Mouse (Mus musculus) embryo, embryonic 11 days (tissue): ENCODE data around the gene Dalrd3.
"Not testable (repeated sequence)": the region's sequence is repeated elsewhere in the genome, so short reads cannot be mapped to it uniquely, and the experiment has no call there.

Experiments
- DNase-seq: peaks from one replicate; pipeline ENCODE4 v3.0.0-alpha.2; 2015

Gene Dalrd3

GRCm38 (mm10) chr9:108573774-108574690 lies 4.3 kb downstream of the Dalrd3 start:
- DNase-seq, result peak; percentile 80

GRCm38 (mm10) chr9:108574921-108575320 lies 5.2 kb downstream of the Dalrd3 start:
- no peak for DNase-seq

- no peak for DNase-seq
These were observed 5.9 kb downstream of the Dalrd3 start for GRCm38 (mm10) chr9:108575321-108576297.

- DNase-seq, result no peak
These were observed 7.3 kb downstream of the Dalrd3 start for GRCm38 (mm10) chr9:108577025-108577424.

- peak; percentile 71 for DNase-seq
These were observed 8.4 kb downstream of the Dalrd3 start for GRCm38 (mm10) chr9:108577934-108578544.

DNA sequence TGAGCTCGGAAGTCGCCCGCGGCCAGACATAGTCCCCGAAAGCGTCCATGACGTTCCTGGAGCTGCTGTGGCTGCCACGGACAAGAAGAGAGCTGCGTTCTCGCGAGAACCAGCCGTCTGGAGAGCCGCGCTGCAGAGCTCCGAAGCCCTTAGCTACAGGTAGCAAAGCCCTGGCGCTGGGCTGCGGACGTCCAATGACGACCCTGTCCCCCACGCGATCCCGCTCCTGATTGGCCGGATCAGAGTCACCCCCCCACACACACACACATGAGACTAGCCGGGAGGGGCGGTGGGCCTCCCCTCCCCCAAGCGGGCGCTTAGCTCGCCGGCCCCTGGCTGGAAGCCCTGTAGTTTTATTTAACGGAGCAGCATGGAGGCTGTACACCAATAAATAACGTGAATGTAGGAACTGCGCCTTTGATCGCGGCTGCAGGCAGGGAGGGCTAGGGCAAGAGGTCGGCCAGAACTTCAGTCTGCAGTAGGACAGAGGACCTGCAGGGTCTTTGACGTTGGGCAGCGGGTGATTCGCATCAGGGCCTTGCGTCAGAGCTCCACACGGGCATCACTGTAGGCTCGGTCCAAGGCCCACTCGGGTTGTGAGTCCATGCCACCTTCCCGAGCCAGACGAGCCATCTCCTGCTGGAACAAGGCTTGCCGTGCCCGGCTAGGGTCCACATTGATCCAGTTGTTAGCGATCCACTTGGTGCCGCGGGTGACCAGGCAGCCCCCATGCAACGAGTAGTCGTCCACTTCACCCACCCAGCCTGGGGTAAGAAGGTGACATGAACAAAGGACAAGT lies 9.1 kb downstream of the Dalrd3 start, which contains the start of gene Wdr6:
Gene Wdr6, minus strand, starts transcription at position 195 of the 799 bp plus-strand sequence.
- DNase-seq, result peak; percentile 99

GRCm38 (mm10) chr9:108579344-108579690 lies 9.6 kb downstream of the Dalrd3 start:
- no peak for DNase-seq

GRCm38 (mm10) chr9:108587571-108588180 lies 18.0 kb downstream of the Dalrd3 start:
- peak; percentile 95 for DNase-seq

- peak; percentile 49 for DNase-seq
These were observed 19.5 kb downstream of the Dalrd3 start for GRCm38 (mm10) chr9:108589229-108589628.

- DNase-seq, result no peak
These were observed 21.8 kb downstream of the Dalrd3 start for GRCm38 (mm10) chr9:108591462-108591861.

GRCm38 (mm10) chr9:108594354-108594753 lies 24.7 kb downstream of the Dalrd3 start:
- DNase-seq, result no peak

DNA sequence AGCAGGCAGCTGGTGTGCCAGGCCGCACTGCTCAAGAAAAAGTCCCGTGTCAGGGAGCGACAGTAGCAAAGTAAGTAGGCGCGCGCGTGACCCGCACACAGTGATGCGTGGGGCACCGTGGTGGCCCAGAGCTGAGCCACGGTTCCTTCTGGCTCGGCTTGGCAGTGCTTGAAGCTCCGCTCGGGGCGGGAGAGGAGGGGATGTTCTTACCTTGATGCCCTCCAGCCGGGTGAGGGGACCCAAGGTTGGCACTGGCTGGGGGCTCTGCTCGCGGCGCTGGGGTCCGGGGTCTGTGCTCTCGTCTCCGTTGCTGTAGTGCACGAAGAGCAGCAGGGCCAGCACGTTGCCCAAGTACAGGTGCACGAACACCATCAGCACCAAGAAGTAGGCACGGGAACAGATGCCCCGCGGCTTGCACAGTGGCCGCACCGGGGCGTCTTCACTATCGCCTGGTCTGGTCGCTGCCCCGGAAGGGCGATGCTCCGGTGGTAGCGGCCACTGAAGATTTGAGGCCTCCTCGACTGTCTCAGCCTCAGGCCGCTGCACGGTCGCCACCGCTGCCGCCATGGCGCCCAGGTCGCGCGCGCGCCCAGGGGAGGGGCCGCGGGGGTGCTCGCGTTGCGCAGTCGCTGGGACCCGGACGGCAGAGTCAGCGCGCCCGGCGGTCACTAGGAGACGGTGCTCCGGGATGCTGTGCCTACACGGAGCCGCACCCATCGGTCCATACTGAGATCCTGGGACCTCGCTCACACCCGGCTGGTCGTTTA lies 27.5 kb downstream of the Dalrd3 start, which contains the start of gene P4htm:
Gene P4htm, minus strand, starts transcription at position 670 of the 767 bp plus-strand sequence.
- peak; percentile 86 for DNase-seq

DNA sequence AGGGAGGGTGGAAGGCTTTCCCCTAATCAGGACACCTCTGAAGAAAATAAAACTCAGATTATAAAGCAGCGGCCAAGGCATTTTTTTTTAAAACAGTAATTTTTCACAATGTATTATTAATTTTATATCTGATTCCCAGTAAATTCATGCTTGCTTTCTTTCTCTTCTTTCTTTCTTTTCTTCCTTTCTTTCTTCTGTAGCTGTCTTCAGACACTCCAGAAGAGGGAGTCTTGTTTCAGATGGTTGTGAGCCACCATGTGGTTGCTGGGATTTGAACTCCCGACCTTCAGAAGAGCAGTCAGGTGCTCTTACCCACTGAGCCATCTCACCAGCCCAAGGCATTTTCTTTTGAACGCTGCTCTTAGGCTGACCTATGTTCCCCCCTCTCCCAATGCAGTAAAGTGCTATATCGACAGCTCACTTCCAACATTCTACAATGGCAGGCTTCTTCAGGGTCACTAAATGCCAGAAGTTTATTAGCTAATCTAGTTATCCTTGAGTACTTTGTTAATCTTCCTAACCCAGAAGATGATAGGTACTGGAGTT lies 29.4 kb downstream of the Dalrd3 start:
- peak; percentile 94 for DNase-seq

DNA sequence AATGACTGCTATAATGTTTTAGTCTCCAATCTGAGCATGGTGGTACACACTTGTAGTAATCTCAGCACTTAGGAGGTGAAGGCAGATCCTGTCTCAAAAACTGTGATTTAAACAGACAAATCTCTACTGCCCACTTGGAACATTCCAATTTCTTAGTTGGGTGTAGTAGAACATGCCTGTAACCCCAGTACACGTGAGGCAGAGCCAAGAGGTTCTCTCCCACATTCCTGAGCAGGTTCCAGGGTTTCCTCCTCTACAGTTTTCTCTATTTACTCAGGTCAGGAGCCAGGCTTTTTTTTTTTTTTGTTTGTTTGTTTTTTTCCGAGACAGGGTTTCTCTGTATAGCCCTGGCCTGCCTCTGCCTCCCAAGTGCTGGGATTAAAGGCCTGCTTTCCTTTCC lies 30.3 kb downstream of the Dalrd3 start:
- DNase-seq, result no peak

DNA sequence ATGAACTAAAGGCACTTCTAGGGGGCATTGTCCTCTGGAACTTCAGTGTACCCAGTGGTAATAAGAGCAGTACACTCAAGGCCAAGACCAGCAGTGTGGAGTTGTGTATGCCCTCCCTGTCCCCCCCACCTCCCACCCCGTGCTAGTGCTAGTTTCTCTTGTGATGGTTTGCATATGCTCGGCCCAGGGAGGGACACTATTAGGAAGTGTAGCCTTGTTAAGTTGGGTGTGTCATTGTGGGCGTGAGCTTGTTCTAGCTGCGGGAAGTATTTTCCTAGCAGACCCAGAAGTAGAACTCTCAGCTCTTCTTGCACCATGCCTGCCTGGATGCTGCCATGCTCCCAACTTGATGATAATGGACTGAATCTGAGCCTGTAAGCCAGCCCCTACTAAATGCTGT lies 32.3 kb downstream of the Dalrd3 start:
- no peak for DNase-seq

DNA sequence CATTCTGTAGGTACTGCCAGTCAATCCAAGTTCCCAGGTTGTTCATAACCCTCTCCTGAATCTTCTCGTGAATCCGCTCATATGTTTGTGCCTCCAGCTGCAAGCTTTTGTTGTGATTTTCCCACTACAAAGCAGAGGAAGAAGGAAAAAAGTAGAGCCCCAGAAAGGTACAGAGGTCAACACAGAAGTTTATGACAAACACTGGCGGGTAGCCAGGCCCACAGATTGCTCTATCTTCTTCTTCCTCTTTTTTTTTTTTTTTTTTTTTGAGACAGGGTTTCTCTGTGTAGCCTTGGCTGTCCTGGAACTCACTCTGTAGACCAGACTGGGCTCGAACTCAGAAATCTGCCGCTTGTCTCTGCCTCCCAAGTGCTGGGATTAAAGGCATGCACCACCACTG lies 38.2 kb downstream of the Dalrd3 start:
- DNase-seq, result not testable (repeated sequence)

GRCm38 (mm10) chr9:108608889-108609288 lies 39.2 kb downstream of the Dalrd3 start:
- no peak for DNase-seq

DNA sequence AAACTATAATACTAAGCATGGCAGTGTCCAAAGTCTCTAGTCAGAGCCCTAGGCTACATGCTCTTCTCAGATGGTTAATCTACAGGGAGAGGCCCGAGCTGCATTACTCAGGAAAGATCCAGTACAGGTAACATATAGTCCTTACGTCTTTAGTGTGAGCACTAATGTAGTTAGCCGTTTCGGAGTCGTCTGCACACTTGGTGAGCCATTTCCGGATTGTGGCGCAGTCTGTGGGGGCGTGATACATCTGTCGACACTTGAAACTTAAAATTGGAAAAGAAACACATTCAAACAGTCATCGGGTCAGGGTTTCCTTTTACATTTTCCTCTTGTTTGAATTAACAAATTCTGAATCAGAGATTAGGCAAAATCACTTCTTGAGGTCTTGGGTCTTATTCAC lies 41.8 kb downstream of the Dalrd3 start:
- no peak for DNase-seq

GRCm38 (mm10) chr9:108617301-108617700 lies 47.6 kb downstream of the Dalrd3 start:
- no peak for DNase-seq
